Mouse (Mus musculus): ENCODE measurements around the gene Sp140. TPM values are rescaled to one million over a fixed set of nuclear protein-coding genes. Genes with fewer than 3 reads are reported as not detected.
"Not testable (repeated sequence)": the region's sequence is repeated elsewhere in the genome, so short reads cannot be mapped to it uniquely, and the experiment has no call there.

The Sp140 gene
- total RNA-seq, 2 experiments from 2014 or later, result 0.86 to 1.5 TPM

DNA sequence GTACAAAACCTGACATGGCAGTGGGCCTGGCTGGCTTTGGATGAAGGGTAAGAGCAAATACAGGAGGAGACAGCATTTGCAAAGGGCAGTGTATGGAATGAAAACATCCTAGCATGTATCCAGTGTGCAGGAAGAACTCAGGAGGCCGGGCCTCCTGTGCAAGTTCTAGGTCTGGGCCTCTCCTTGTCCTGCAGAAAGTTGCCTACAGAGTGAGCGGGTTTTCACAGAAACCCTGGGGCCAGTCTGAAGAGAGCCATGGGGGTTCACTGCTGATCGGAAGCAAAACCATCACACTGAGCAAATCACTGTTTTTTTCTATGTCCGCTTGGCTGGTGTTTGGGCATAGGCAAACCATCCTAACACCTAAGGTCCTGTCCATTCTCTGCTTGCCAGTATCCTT is 38.0 kb downstream of the Sp140 start:
- DNase-seq (ENCODE audit: low spot score in 2 of 2), result peak; percentile 33 to 37

DNA sequence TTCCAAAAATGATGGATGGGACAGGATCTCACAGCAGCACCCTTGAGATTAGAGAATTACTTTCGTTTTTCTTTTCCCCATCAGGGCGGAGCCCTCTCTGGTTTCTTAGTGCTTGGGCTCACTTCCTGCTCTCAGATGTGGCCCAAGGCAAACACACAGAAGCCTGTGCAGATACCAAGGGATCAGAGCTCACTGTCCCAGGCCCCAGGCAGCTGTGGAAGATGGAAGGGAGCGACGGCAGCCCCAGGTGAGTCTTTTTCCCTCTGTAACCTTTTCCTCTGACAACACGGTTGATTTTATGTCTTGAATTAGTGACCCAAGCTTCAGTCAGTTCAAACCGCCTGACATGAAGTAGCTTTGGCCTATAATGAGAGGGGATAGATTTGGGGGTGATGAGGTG is 49.7 kb downstream of the Sp140 start, which contains the start of gene Sp100:
TSS of gene Sp100 (plus strand) at position 108 of the 400 bp plus-strand sequence.
- not testable (repeated sequence) for DNase-seq (ENCODE audit: low spot score in 2 of 2)

DNA sequence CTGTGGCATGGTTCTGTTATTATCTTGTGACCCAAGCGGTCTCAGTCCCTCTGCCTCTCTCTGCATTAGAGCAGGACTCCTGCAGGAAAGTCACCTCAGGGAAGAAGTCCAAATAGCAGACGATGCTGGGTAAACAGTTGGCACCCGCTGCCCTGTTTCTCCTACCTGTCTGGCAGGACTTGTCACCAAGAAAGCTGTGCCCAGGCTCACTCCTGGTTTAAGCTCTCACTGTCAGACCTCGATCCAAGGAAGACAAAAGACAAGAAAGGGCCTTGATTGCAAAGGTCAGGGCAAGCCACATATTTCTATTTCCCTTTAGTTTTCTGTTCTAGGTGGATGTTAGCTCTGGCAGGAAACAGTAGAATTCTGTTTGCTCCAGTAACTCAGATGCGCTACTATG is 50.3 kb downstream of the Sp140 start:
- DNase-seq (ENCODE audit: low spot score in 2 of 2), result not testable (repeated sequence)

DNA sequence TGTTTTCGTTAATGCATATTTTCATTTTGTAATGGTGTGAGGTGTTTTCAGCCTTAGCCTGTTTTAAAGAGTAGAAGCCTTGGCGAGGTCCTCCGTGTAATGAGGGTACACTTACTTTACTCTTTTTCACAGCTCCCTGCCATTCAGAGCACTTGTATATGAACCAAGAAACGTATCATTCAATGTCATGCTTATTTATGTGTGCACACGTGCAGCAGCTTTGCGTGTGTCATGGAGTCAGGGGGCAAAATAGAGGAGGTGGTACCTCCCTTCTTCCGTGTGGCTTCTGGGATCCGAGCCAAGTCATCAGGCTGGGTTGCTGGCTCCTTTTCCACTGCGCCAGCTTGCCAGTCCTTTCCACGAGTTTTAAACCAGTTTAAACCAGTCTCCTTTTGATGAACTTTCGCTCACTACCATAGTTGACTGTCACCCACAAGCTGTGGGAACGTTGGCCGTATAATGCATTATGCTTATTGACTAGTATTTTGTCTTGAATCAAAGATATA is 51.6 kb downstream of the Sp140 start:
- DNase-seq (ENCODE audit: low spot score in 2 of 2), result peak in 1 of 2 experiments; percentile 21

DNA sequence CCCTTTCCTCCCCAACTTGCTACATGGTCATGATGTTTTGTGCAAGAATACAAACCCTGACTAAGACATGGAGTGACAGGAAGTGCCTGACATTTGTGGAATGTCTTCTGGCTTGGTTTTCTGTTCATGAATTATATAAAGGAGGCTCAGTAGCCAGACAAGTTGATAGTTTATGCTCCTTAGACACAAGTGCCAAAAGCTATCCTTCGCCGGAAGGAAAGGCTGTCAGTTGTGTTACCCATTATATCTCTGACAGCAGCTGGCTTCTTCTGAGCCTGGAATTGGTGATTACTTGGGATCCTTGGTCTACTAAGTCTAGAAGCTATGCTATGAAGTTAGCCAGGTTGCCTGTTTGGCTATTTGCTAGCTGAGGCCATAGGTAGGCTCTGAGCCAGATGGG is 57.0 kb downstream of the Sp140 start:
- not testable (repeated sequence) for DNase-seq (ENCODE audit: low spot score in 2 of 2)

DNA sequence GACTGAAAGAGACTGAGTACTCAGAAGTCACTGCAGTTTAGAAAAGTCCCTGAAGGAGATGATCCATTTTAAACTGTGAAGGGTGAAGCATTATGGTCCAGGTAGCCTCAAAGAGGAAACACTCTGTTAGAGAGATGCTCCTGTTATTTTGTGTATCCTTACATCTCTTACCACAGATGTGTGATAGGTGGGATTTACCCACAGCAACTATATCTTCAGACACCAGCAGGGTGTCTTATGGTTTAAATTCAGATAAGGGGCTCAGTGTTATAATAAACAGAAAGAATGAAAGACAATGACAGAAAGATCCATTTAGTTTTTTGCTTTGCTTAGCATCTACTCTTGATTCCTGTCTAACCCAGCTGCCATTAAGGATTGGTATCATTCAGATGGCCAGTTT is 64.1 kb downstream of the Sp140 start:
- DNase-seq (ENCODE audit: low spot score in 2 of 2), result no peak

DNA sequence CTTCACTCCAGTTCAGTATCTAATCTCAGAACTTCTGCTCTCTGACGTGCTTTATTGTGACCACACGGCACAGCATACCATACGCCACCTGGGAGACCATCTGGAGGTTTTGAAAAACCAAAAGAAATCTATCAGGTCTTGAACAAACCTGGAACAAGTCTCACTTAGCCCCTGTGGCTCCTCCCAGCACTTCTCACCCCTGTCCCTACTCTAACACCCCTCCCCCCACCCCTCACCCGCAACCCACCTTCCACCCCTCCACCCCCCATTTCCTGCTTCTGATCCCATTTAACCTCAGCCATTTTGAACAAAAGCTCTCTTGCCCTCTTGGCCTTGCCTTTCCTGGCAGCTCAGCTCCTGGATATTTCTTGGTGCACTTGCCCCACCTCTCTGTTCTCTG is 80.0 kb downstream of the Sp140 start:
- no peak for DNase-seq (ENCODE audit: low spot score in 2 of 2)

DNA sequence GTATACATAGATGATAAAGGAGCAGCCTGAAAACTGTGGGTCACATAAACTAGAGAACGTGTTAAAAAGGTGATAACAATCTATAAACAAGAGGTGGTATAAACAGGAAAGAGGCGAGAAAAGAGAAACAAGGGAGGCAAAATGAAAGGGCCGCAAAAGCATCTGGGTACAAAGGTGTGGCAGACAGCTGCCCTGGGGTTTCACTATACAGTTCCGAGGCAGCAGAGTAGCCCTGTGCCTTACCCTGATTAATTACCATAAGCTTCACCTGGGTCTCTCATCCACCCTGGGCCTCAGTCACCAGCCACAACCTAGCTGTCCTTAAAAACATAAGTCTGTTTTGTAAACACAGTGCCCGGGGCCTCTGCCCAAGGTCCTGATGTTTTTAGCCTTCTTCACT is 86.5 kb downstream of the Sp140 start:
- no peak for DNase-seq (ENCODE audit: low spot score in 2 of 2)

DNA sequence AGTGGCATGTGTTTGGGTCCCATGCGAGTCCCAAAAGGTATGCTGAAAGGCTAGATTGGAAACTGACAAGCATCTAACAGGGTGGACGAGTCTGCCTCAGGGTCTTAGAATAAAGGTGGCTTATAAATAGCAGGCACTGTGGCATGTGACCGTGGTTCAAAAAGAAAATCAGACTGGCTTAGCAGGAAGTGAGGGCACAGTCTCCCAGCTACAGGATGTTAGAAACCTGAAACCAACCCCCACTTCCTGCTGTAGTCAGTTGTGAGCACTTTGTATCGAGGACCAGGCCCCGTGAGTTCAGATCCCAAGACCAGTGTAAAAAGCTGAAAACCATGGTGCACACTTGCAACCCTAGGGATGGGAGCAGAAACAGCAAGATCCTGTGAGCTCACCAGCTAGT is 87.2 kb downstream of the Sp140 start:
- no peak for DNase-seq (ENCODE audit: low spot score in 2 of 2)

DNA sequence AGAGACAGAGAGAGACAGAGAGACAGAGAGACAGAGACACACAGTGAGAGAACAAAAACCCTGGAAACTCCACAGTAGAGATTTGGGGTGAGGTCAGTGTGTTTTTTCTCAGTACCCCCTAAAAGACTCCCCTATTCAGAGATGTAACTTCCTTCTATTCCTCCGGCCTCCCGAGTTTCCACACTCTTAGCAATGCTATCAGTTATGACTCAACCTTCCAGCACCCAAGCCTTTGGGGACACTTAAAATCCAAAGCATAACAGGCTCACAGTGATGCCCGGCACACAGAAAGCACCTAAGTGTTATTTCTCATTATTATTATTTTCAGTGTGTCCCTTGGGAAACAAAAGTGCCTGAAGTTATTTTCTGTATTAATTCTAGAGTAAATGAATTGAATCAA is 90.4 kb downstream of the Sp140 start:
- DNase-seq (ENCODE audit: low spot score in 2 of 2), result no peak

DNA sequence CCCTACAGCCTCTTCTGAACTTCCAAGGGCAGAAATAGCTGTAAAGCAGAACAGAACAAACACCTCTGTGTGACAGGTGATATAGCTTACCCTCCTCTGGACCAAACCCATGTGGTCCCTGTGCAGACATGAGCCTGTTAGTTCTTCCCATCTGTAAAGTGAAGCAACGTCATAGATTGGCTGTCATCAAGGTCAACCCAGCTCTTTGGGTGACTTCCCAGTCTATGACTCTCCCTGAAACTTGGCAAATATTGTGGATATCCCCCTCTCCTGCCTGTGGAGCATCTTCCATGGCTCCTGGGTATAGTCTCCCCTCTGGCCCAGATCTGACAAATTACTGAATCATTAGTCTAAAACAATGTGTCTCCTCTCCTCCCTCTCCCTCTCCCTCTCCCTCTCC is 92.1 kb downstream of the Sp140 start:
- no peak for DNase-seq (ENCODE audit: low spot score in 2 of 2)

DNA sequence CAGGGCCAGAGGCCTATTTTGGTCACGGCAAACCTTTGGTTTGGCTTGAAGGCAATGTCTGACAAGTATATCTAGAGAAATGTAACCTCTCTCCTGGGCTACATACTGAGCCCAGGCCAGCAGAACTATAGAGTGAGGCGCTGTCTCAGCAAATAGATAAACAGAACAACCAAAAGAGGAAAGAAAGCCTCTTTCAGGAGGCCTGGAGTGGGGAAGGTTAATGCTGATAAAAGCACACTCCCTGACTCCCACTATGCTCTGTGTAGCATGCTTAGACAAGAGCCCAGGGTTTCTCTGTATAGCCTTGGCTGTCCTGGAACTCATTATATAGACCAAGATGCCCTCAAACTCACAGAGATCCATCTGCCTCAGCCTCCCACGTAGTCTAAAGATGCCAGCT is 93.1 kb downstream of the Sp140 start:
- no peak for DNase-seq (ENCODE audit: low spot score in 2 of 2)

Other genes starting within 250 kb of the Sp140 start
- gene G530012D18Rik, start 24.7 kb upstream of the Sp140 start, total RNA-seq (2021), result not detected
- gene Sp110, start 1.6 kb upstream of the Sp140 start, total RNA-seq (2021), result 1 to 10 TPM; 1.1 to 2.0 TPM
- gene Sp100, start 49.6 kb downstream of the Sp140 start, total RNA-seq (2021), result 1 to 10 TPM; 1.5 to 2.0 TPM
- 1 to 10 TPM in 1 of 2 experiments, under 1 TPM in 1; 0.98 to 1.1 TPM for gene A630001G21Rik, start 178.3 kb downstream of the Sp140 start, total RNA-seq (2021)
- gene Cab39, start 193.1 kb downstream of the Sp140 start, total RNA-seq (2021), result 10 to 100 TPM; 75.5 to 75.6 TPM